Mouse (Mus musculus) stomach, embryonic 16.5 days (tissue): ENCODE results near the gene Klhl32. TPM values are rescaled to one million over a fixed set of nuclear protein-coding genes. Genes with fewer than 3 reads are reported as not detected.

ENCODE experiments used
- ATAC-seq: fragments of 200-750 bp; cut with Nextera tagmentation; 2 replicates; pipeline ENCODE4 v1.8.0; 2017; ENCODE audit warnings: moderate number of reproducible peaks, moderate TSS enrichment; ENCODE audit not compliant: insufficient read depth, low FRiP score
- H3K27ac ChIP-seq: fragments of 300-500 bp; sonication (generic); 2 replicates; pipeline ENCODE4 v1.5.1; 2014; ENCODE audit warnings: low read length
- H3K27me3 ChIP-seq: fragments of 300-500 bp; sonication (generic); 2 replicates; pipeline ENCODE4 v1.6.1; 2014; ENCODE audit warnings: low read length, control low read depth, mixed read lengths; ENCODE audit not compliant: control insufficient read depth, insufficient read depth
- H3K36me3 ChIP-seq: fragments of 300-500 bp; sonication (generic); 2 replicates; pipeline ENCODE4 v1.6.1; 2014; ENCODE audit warnings: low read length; ENCODE audit not compliant: control insufficient read depth, insufficient read depth
- H3K4me1 ChIP-seq: fragments of 300-500 bp; sonication (generic); 2 replicates; pipeline ENCODE4 v1.6.1; 2014; ENCODE audit warnings: low read length, control low read depth, mixed read lengths; ENCODE audit not compliant: control insufficient read depth, insufficient read depth
- H3K4me2 ChIP-seq: fragments of 300-500 bp; sonication (generic); 2 replicates; pipeline ENCODE4 v1.6.1; 2014; ENCODE audit warnings: low read depth, low read length, mixed read lengths
- H3K4me3 ChIP-seq: fragments of 300-500 bp; sonication (generic); replicated peaks from 2 replicates; pipeline ENCODE4 v1.5.1; 2014; ENCODE audit warnings: mild to moderate bottlenecking, low read length
- H3K9ac ChIP-seq: fragments of 300-500 bp; sonication (generic); 2 replicates; pipeline ENCODE4 v1.6.1; 2014; ENCODE audit warnings: low read length
- H3K9me3 ChIP-seq: fragments of 300-500 bp; sonication (generic); replicated peaks from 2 replicates; pipeline ENCODE4 v1.6.1; 2016; ENCODE audit warnings: low read length, control low read depth; ENCODE audit not compliant: control insufficient read depth
- WGBS: fragments of 180-500 bp; shearing (Covaris S2); extraction: QIAGEN DNeasy Blood & Tissue Kit; methylation state at CpG from one replicate; pipeline ENCODE4 v1.1.7; 2014; 5-methylcytosine and 5-hydroxymethylcytosine counted together
- polyA plus RNA-seq: library from polyadenylated mRNA; unstranded; fragments of >200 nt; fragmentation: Nextera tagmentation; extraction: Ambion mirVana; gene quantifications from 2 replicates; pipeline ENCODE4 v1.2.1, GENCODE M21; 2015

The Klhl32 gene
- polyA plus RNA-seq, 1 experiment from 2014 or later: 3.8 TPM

DNA sequence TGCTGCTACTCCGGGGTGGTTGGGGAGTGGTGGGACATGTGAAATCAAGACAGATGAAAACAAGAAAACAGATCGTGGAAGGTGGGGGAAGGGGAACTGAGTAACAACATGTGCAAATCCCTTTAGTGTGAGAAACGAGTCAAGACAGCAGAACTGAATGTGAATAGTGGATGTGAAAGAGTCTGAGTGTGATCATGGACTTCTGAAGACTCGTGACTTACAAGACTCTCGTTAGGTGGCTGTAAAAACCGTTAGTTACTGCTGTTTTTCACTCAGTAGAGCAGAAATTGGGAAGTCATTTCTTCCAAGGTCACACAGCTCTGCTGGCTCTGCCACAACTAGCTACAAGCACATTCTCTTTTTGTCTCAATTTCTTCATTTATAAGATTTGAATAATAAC lies 282.9 kb downstream of the Klhl32 start:
- H3K4me1 ChIP-seq: no peaks in the 10 kb centered on the region
- WGBS: 79% methylated on average over 6 of the region's 6 CpGs
- no peaks in the 10 kb centered on the region for H3K36me3 ChIP-seq
- H3K27ac ChIP-seq: no peak overlapping the region
- H3K4me2 ChIP-seq: no peak overlapping the region
- ATAC-seq: no peak
- H3K9ac ChIP-seq: no peak overlapping the region
- no peaks in the 10 kb centered on the region for H3K9me3 ChIP-seq
- no peak overlapping the region for H3K4me3 ChIP-seq
- H3K27me3 ChIP-seq: no peaks in the 10 kb centered on the region

Other genes with a start within 250 kb of the Klhl32 start
- gene Ndufaf4, start 47.0 kb upstream of the Klhl32 start, polyA plus RNA-seq: 43.4 and 47.3 TPM in 2 replicates
- gene Gpr63, start 115.3 kb upstream of the Klhl32 start, polyA plus RNA-seq: 0.75 and 0.91 TPM in 2 replicates